Mouse (Mus musculus): ENCODE measurements around the gene Magi1. TPM values are rescaled to one million over a fixed set of nuclear protein-coding genes. Genes with fewer than 3 reads are reported as not detected.

Gene Magi1
- total RNA-seq, 2 experiments from 2014 or later: not detected

DNA sequence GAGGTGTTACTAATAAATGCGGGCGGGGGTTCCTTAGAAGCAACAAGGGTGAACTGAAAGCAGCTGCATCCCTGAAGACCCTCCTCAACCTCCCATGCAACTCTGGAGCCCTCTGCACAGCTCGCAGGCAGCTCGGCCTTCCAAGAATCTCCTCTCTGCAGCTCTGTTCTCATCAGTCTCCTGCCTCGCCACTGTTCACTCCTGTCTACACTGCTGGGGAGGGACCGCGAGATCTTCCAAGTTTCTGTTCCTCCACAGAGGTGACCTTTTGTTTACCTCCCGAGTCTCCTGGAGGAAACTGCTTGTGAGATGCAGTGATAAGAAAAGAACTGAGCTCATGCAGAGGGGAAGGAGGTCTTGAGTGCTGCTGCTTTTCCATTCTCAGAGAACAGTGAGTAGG lies 204.8 kb downstream of the Magi1 start:
- no peak for ATAC-seq (replicated peaks; ENCODE audit: low FRiP score, poor library complexity, severe bottlenecking)

DNA sequence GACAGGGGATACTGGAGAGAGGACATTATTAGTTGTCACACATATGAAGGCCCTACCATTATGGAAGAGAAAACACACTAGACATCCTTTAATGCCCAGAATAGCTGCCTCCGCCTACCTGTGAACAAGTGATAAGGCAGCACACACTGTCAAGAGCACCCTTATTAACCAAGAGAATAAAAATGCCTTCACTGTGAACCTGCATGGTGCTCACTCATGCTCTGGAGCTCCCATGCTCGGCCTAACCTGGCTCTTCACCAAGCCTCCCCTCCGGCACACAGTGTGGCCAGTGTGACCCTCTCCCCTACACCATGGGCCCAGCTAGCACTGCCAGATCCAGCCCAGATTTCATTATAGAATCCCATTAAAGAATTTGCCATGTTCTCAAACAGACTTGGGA lies 206.7 kb downstream of the Magi1 start:
- no peak for ATAC-seq (replicated peaks; ENCODE audit: low FRiP score, poor library complexity, severe bottlenecking)

DNA sequence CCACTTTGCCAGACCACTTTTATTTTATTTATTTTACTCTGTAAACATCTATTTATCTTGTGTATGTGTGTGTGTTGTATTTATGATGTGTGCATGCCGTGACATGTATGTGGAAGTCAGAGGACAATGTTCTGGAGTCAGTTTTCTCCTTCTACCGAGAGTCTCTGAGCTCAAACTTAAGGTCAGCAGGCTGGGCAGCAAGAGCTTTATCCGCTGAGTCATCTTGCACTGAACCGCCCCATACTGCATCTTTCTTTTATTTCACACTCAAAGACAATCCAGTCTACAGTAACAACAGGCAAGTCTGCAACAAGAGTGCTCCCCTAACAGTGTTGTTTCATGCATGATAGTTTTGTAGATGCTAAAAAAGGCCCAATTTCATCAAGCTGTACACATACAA lies 207.7 kb downstream of the Magi1 start:
- no peak for ATAC-seq (replicated peaks; ENCODE audit: low FRiP score, poor library complexity, severe bottlenecking)

DNA sequence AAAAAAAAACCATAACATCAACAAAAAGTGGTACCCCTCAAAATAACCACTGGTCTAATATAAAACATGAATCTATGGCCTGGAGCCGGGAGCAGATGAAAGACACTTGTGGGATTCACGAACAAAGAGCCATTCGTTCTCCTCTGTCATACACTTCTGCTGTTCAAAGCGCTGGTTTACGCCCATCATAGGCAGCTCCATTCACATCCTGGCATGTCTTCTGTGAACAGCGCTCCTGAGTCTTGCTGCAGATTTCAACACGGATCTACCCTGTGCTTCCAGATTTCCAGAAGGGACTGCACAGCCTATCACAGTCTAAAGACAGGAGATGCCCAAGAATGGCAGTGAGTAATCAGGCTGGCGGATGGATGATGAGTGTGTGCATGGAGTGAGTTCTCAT lies 208.5 kb downstream of the Magi1 start:
- ATAC-seq (replicated peaks; ENCODE audit: low FRiP score, poor library complexity, severe bottlenecking): no peak

DNA sequence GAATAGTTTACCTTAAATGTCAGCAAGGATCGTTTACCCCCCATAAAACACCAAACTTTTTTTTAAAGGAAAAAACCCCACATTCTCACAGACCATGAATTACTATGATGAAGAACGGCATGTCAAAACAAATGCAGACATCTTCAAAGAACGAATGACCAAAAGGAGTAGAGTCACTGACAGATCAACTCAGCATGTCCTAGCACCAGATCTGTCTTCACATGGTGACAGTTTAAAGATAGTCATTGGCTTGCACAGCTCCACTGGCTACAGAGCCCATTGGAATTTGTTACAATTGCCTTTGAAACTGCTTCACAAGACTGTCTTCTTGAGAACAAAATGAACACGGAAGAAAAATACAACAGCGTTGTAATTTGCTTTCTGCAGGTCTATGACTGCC lies 212.0 kb downstream of the Magi1 start:
- no peak for ATAC-seq (replicated peaks; ENCODE audit: low FRiP score, poor library complexity, severe bottlenecking)

DNA sequence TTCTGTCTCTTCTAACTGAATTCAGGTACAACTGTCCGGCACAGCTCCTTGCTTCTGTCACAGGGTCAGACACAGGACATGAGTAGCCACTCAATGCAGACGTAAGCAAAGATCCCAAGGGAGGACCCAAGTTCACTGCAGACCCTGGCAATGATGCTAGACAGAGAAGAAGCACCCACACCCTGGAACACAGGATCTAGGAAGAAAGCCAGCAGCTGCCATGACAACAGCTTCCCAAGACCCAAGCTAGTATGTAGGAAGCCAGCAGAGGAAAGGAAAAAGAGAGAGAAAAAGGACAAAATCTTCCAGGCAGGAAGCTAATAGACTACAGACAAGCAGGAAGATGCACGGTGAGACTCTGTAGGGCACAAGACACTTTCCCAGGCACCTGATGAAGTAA lies 213.0 kb downstream of the Magi1 start:
- no peak for ATAC-seq (replicated peaks; ENCODE audit: low FRiP score, poor library complexity, severe bottlenecking)

DNA sequence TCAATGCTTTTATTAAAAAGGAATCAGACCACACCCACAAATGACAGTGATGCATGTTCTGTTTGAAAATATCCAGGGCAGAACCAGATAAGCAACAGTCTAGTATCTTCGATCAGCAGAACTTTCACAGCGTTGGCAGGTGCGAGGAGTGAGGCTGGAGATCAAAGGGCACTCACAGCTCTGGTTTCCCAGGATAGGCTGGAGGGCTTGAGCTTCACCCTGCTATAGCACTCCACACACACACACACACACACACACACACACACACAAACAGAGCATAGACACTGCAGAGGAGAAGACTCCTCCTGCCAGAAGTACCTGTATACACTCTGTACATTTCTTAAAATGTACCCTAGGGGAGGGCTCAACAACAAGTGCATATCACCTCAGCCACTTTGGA lies 214.3 kb downstream of the Magi1 start:
- ATAC-seq (replicated peaks; ENCODE audit: low FRiP score, poor library complexity, severe bottlenecking): no peak

DNA sequence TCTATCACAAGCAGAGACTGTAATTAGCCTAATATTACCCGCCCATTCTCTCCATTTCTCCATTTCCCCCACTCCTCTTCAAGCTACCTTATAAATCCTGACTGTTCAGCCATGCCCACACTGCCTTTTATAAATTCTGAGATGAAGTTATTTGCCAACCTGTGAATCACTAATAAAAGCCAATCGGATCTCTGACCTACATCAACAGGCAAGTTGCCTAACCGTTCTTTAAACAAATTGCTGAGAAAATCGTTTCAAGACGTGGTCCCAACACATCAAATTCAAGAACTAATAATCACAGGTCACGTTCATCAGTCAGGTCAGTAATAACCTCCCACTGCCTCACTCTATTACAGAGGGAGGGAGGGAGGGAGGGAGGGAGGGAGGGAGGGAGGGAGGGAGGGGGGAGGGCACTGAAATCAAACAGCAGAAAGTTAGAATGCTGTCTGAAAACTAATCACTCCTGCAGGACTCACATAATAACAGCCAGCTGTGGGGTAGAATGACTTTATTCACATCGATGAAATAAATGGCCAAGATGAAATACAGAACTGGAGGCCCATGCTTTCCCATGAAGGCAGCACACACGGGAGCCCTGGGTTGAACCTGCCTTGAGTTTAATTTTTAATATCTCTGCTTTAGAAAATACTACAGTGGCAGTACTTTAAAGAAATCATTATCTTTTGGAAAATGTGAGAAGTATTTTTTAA lies 215.8 kb downstream of the Magi1 start:
- ATAC-seq (replicated peaks; ENCODE audit: low FRiP score, poor library complexity, severe bottlenecking): no peak

DNA sequence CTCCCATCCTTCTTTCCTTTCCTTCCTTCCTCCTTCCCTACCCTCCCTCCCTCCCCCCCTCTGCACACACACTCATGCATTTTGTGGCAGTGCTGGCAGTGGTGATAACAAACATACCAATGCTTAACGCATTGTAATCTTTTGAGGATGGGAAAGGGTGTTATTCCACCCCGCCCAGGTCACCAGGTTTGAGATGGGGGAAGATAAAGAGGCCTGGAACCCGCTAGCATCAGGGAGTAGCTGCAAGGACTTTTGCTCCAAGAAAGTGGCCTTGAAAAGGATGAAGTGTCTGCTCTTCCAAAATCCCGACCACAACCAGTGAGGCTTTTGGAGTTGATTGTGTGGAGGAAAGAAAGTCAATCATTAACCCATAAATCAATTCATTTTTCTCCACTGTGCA lies 218.9 kb downstream of the Magi1 start:
- ATAC-seq (replicated peaks; ENCODE audit: low FRiP score, poor library complexity, severe bottlenecking): no peak

DNA sequence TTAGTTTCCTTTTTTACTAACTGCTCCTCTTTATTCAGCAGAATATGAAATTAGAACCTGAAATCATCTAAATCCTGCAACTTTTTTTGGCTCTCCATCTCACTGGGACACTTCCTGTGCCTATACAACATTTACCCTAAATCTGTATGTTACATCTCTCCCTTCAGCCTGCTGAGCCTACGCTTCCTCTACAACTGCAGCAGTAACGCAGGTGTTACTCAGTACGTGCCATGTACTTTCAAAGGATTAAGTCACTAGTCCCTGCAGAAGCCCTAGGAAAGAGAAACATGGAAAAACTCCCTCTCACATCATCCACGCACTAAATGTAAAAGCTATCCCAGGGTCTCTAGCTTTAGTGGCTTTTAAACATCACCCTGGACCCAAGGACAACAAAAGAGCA lies 220.2 kb downstream of the Magi1 start:
- ATAC-seq (replicated peaks; ENCODE audit: low FRiP score, poor library complexity, severe bottlenecking): no peak

DNA sequence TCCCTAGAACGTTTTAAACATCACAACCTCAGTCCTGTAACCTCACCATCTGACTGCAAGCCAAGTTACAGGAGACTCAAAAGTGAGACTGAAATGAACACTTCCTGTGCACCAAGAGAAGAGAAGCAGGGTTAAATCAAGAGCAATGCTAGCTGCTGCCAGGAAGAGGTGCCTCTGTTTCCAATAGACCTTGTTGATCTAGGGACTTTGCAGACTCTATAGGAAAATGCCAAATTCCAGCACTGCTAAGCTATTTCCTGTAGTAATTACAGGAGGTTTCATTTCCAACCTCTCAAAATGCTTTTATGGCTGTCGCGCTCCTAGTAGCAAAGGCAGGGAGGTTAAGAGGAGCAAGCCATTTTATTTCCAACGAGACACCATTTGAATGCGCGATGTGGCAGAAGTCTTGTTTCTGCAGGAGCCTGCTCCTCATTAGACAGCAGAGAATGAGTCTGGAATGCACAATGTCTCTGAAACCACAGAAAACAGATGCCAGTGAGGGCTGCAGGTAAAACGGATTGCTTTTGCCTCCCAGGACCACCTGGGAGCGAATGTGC lies 222.2 kb downstream of the Magi1 start:
- ATAC-seq (replicated peaks; ENCODE audit: low FRiP score, poor library complexity, severe bottlenecking): no peak

DNA sequence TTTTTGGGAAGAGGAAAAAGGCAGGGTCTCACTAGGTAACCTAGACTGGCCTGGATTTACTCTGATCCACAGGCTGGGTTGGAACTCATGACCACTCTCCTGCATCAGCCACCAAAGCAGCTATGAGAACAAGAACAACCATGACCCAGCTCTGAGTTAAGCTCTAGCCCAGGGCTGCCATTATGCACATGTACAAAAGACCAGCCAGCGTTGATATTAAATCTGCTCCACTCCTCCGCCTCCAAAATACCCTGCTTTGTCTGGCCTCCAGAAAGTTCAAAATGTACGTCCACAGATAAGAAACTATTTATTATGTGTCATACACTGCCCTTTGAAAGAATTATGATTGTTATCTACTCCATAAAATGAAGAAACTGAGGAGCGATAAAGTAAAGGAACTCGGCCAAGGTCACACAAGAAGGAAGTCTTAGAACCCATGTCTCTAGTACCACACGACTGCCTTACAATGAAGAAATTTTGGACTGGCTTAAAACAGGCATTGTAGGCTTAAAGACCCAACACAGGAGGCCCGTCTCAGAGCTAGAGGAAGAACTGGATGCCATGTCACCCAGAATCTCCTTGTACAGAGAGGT lies 223.0 kb downstream of the Magi1 start:
- no peak for ATAC-seq (replicated peaks; ENCODE audit: low FRiP score, poor library complexity, severe bottlenecking)

DNA sequence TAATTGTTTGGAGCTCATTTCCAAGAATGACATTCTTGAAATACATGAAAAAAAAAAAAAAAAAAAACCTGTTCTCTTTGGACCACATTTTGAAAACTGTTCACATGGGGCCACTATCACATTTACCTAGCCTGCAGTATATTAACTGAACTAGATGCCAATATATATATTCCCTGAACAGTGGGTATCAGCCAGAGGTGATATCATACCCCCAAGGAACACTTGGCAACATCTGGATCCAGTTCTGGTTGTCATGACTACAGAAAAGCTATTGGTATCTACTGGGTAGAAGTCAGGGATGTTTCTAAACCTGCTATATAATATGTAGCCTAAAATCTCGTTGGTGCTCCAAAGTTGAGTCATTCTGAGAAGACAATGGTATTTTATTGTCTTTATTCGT lies 224.6 kb downstream of the Magi1 start:
- ATAC-seq (replicated peaks; ENCODE audit: low FRiP score, poor library complexity, severe bottlenecking): no peak

DNA sequence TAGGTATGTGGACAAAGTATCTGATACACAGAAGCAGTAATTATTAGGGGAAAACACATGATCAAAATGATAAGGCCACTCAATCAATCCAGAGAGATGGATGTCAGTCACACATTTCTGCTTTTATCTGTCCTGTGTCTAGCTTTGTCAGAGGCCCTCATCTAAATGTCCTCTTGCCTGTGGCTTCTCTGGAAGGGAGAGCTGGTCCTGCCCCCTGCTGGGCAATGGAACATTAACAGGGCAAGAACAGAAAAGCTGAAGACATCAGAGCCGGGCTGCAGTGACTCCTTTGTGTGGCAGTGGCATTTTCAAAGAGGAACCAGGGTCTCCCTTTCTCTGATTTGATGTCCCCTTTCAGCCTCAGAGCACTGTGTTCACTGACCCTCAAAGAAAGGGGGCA lies 229.8 kb downstream of the Magi1 start:
- no peak for ATAC-seq (replicated peaks; ENCODE audit: low FRiP score, poor library complexity, severe bottlenecking)

DNA sequence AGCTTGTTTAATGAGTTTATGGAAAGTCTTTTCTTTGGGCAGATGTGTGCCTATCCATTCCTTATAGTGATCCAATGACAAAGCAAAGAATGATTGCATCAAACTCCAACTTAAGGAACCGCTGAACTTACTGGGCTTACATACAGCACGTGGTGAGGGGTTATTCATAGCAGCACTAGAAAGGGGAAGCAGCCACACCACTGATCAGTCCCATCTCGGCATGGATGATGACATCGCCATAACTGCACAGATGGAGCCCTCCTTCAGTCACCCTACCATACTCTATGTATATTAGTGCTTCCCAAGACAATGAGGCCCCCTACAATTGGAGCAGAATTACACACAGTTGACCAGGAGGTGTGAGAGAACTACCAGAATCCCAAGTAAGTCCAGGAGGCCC lies 238.5 kb downstream of the Magi1 start:
- ATAC-seq (replicated peaks; ENCODE audit: low FRiP score, poor library complexity, severe bottlenecking): no peak

DNA sequence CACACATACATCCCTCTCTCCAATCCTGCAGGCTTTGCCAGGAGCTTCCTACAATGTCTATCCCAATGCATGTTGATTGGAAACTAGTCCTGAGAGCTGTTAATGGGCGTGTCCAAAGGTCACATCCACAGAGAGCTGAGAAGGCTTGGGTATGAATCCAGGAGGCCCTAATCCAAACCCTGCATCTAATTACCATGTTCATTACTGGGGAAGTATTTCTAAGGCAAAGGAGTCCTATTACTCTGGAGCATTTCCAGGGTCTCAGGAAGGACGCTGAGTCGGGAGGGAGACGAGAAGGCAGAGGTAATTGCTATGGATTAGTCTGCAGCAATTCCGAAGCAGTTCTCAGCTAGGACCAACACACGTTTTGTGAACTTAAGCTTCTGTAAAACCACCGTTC lies 240.3 kb downstream of the Magi1 start:
- no peak for ATAC-seq (replicated peaks; ENCODE audit: low FRiP score, poor library complexity, severe bottlenecking)

DNA sequence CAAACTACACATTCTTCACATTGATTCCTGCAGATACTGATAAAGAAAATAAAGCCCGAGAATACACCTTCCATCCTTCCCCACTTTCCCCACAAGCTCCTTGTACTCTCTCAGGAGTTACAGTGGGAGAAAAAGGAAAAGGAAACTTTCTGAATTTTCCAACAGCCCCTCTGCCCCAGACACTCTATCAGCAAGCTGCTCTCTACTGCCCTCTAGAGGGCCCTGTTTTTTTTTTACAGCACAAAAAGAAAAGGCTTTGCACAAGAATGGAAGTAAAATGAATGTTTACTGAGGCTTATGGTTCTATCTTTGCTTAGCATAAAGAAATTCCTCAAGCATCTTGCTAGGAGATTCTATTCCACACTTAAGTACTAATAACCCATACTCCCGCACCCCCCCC lies 243.6 kb downstream of the Magi1 start:
- ATAC-seq (replicated peaks; ENCODE audit: low FRiP score, poor library complexity, severe bottlenecking): no peak

DNA sequence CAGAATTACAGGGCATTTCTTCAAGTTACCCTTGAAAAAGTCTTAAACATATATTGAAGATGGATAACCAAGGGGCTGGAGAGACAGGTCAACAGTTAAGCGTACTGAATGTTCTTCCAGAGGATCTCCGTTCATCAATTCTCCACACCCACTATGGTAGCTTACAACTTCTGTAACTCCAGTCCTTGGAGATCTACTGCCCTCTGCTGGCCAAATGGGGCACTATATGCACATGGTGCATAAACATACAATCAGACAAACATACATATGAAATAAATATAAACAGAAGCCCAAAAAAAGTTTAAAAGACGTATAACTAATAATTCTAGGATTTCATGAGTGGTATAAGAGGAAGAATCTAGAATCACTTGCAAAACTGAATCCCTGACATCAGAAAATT lies 244.8 kb downstream of the Magi1 start:
- no peak for ATAC-seq (replicated peaks; ENCODE audit: low FRiP score, poor library complexity, severe bottlenecking)

DNA sequence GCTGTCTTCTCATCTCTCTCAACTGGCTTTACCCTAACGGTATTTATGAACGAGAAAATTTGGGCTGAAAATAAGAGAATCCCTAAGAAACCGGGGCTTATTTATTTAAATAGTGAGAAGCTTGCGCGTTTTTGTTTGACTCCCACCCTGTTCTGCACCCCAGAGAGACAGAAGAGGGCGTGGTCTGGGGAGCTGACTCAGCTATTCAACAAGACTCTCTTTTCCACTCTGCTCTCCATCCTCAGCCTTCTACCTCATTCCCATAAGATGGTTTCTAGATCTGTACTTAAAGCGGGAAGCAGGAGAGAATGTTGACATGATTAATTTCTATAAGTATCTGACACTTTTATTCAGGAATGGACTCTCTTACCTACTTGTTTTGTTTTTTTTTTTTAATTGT lies 247.2 kb downstream of the Magi1 start:
- ATAC-seq (replicated peaks; ENCODE audit: low FRiP score, poor library complexity, severe bottlenecking): no peak

DNA sequence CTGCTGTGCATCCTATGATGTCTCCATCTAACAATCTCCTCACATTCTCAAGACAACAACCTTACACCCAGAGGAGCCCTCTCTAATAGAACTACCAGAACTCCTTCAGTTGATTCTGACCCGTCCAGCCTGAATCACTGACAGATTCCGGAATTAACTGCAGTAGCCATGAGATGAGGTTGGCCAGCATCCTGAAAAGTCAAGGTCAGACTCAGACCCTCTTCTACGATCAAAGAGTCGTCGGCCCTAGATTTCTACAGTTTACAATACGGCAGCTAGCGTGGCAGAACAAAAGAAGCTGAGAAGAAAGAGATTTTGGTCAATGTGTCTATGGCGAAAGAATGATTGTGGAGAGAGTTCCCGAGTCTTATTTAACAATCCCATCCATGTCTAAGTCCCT lies 257.4 kb downstream of the Magi1 start:
- ATAC-seq (replicated peaks; ENCODE audit: low FRiP score, poor library complexity, severe bottlenecking): no peak

DNA sequence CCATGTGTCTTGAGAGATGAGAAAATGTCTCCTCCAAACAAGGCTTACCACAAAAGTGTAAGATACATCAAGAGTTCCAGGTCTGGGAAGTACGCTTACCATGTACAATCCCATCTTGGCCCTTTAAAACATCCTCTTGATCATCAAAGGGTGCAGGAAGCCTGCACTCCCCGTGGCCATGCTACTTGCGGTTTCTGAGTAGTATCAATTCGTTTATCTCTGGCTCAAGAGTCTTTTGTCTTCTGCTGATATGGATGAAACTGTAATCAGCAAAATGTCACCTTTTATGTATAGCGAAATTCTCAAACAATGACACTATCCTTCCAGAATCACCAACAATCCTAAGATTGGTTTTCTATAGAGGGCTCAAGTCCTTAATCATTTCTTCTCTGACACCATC lies 261.3 kb downstream of the Magi1 start:
- ATAC-seq (replicated peaks; ENCODE audit: low FRiP score, poor library complexity, severe bottlenecking): no peak

Measured in erythroblast, adult 5-6 weeks (primary cell).